Mouse (Mus musculus) embryonic facial prominence, embryonic 15.5 days (tissue): Measurements from ENCODE around the gene Rad9b. TPM values are rescaled to one million over a fixed set of nuclear protein-coding genes. Genes with fewer than 3 reads are reported as not detected.

Experiments used
- ATAC-seq: fragments of 200-750 bp; cut with Nextera tagmentation; 2 replicates; pipeline ENCODE4 v1.8.0; 2017; ENCODE audit warnings: low read depth, moderate TSS enrichment; ENCODE audit not compliant: insufficient number of reproducible peaks, low FRiP score, low TSS enrichment
- H3K27ac ChIP-seq: fragments of 300-500 bp; sonication (generic); replicated peaks from 2 replicates; pipeline ENCODE4 v1.5.1; 2015; ENCODE audit warnings: mild to moderate bottlenecking, inconsistent platforms
- H3K27me3 ChIP-seq: fragments of 300-500 bp; sonication (generic); 2 replicates; pipeline ENCODE4 v1.6.1; 2015; ENCODE audit warnings: inconsistent platforms
- H3K36me3 ChIP-seq: fragments of 300-500 bp; sonication (generic); 2 replicates; pipeline ENCODE4 v1.6.1; 2015; ENCODE audit warnings: mild to moderate bottlenecking, inconsistent platforms
- H3K4me1 ChIP-seq: fragments of 300-500 bp; sonication (generic); 2 replicates; pipeline ENCODE4 v1.6.1; 2015; ENCODE audit warnings: inconsistent platforms
- H3K4me2 ChIP-seq: fragments of 300-500 bp; sonication (generic); replicated peaks from 2 replicates; pipeline ENCODE4 v1.6.1; 2015; ENCODE audit warnings: mild to moderate bottlenecking, inconsistent platforms
- H3K4me3 ChIP-seq: fragments of 300-500 bp; sonication (generic); replicated peaks from 2 replicates; pipeline ENCODE4 v1.5.1; 2015; ENCODE audit warnings: mild to moderate bottlenecking, inconsistent platforms
- H3K9ac ChIP-seq: fragments of 300-500 bp; sonication (generic); 2 replicates; pipeline ENCODE4 v1.6.1; 2015; ENCODE audit warnings: inconsistent platforms
- H3K9me3 ChIP-seq: fragments of 300-500 bp; sonication (generic); replicated peaks from 2 replicates; pipeline ENCODE4 v1.6.1; 2016; ENCODE audit warnings: inconsistent platforms
- WGBS: fragments of 180-500 bp; shearing (Covaris S2); methylation state at CpG from one replicate; pipeline ENCODE4 v1.1.7; 2015; 5-methylcytosine and 5-hydroxymethylcytosine counted together
- polyA plus RNA-seq: library from polyadenylated mRNA; unstranded; fragments of >200 nt; fragmentation: Nextera tagmentation; extraction: Ambion mirVana; gene quantifications from 2 replicates; pipeline ENCODE4 v1.2.1, GENCODE M21; 2015

Gene Rad9b
- polyA plus RNA-seq, 1 experiment from 2014 or later = 11.4 TPM

DNA sequence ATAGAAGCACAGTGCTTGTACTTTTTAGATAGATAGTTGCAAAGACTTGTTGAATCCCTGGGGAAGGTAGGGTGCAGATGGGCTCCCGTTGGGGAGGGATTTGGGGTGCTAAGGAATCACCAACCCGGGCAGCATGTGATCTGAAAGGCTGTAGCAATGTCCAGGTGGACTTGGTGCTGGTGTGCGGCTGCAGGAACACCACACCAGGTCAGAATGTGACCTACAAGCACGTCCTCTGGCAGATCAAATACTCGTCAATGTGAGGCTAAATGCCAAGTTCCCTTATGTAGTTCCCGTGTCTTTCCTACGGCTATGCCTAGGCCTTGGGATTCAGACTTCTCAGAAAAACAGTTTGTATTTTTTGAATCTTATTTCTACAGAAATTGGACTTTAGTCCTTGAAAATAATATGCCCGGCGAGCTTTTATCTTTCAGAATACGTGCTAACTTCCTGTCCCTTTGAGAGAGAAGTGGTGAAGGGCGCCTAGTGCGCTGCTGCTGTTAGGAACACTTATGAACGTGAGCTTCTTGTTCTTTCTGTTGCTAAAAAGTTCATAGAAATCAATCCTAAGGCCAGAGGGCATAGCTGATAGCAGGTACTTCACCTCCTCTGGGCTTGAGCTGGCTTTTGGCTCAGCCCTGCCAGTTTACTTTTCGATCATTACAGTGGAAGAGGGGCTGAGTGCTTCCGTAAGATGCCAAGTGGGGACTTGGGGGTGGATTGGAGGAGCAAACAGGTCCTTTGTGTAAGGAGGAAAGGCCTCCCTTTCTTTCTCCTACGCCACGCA is 62.3 kb downstream of the Rad9b start:
- H3K9ac ChIP-seq = no peak overlapping the region
- H3K4me2 ChIP-seq = no peak overlapping the region
- WGBS = 69% methylated on average over 17 of the region's 17 CpGs
- H3K9me3 ChIP-seq = no peaks in the 10 kb centered on the region
- 0 out of 2 replicates have a peak, but pooled peaks cover 7% of the 10 kb centered on the region for H3K4me1 ChIP-seq
- no peaks in the 10 kb centered on the region for H3K27me3 ChIP-seq
- H3K27ac ChIP-seq = no peak overlapping the region
- no peak for ATAC-seq
- no peaks in the 10 kb centered on the region for H3K36me3 ChIP-seq
- no peak overlapping the region for H3K4me3 ChIP-seq

DNA sequence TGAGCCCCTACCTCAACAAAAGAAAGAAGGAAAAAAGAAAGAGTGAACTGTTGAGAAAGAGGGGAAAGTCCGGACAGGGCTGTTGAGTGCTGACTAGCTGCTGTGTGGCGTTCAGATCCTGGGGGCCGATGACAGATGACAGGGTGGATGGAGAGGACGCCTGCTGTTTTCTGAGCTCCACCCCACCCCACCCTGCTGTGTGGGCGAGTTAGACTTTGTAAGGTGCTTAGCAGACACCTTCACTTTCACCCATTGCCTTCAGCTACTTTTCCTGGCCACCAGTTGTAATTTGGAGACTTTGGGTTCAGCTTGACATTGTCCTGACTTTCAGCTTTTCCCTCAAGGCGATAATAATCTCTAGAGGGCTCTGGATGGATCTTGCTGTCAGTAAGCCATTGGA is 62.9 kb downstream of the Rad9b start:
- Histone ChIP-seq H3K36me3 (no peaks in the 10 kb centered on the region), H3K9me3 (no peaks in the 10 kb centered on the region), H3K27me3 (no peaks in the 10 kb centered on the region), H3K4me1 (peaks cover 10% of the 10 kb centered on the region), H3K9ac (no peak overlapping the region), H3K4me3 (no peak overlapping the region), H3K4me2 (no peak overlapping the region), H3K27ac (no peak overlapping the region)
- no peak for ATAC-seq
- WGBS = 53% methylated on average over 6 of the region's 6 CpGs

DNA sequence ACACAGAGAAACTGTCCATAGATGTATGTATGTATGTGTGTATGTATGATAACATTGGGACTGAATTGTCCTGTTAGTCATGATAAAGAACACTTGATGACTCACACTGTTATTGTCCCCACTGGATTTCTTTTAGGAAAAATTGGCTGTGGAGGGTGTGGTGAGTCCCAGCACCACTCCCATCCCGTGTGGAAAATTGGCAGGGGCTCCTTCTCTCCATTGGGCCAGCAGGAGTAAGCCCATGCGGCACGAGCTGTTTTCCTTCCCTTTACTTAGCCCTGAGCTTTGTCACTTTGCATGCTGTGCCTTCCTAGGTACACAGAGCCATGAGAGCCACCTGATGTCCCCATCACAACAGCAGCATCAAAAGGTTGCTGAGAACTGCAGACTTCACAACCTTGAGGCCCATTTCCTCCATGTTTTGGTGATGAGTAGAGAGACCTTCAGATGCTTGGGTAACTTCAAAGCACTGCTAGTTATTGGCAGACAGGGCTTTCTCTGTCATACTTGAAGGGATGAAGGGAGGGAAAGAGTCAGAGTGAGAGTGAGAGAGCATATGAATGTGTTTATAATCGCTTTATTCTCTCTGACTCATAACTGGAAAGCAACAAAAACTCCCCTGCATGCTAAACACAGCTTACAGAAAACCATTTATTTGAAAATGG is 65.8 kb downstream of the Rad9b start:
- H3K4me1 ChIP-seq = peaks cover 21% of the 10 kb centered on the region

DNA sequence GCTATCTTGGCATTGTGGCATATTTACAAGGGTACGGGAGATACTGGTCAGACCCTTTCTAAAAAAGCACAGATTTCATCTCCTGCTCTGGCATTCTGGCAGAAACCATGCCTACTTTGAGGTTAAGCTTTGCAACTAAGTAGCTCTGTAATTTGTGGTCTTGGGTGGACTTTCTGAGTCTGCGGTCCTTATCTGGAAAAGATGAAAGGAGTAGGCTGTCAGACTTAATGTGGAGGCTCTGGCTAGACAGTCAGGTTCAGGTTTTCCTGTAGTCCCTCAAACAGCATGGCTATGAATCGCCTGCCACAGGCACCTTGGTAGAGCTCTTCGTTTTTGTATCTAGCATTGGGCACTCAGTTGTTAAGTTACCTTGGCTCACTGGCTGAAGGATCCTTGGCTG is 67.0 kb downstream of the Rad9b start:
- Histone ChIP-seq H3K9me3 (no peaks in the 10 kb centered on the region), H3K4me3 (no peak overlapping the region), H3K27me3 (no peaks in the 10 kb centered on the region), H3K4me2 (no peak overlapping the region), H3K9ac (no peak overlapping the region), H3K27ac (no peak overlapping the region), H3K4me1 (peaks cover 21% of the 10 kb centered on the region), H3K36me3 (no peaks in the 10 kb centered on the region)
- WGBS = 91% methylated on average over 4 of the region's 4 CpGs
- ATAC-seq = no peak

More for the DNA sequence above, 65.8 kb downstream of the Rad9b start:
- Histone ChIP-seq H3K9me3 (no peaks in the 10 kb centered on the region), H3K4me3 (no peak overlapping the region), H3K4me2 (no peak overlapping the region), H3K27ac (no peak overlapping the region; the same call in 1 of the 2 replicates), H3K27me3 (no peaks in the 10 kb centered on the region), H3K9ac (no peak overlapping the region), H3K36me3 (no peaks in the 10 kb centered on the region)
- 67% methylated on average over 4 of the region's 4 CpGs for WGBS
- ATAC-seq = no peak

DNA sequence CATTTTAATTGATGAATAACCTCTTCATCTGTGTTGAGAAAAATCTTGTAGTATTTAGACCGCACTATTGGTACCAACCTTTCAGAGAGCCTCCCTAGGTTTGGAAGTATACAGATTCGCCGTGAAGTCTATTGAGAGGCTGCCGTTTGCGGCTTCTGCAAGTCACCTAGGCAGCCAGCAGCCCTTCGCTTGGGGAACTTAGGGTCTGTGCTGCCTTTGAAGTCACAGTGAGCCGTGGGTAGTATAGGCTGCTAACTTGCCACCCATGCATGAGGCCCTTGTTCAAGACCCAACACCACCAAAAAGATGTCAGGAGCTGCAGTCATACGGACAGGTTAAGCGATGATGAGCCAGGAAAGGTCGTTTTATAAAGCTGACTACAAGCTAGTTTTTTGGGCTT is 67.8 kb downstream of the Rad9b start:
- H3K4me3 ChIP-seq = 0 out of 2 replicates have a peak overlapping the region, but pooled peaks have one; percentile 95
- H3K9me3 ChIP-seq = no peaks in the 10 kb centered on the region
- WGBS = 86% methylated on average over 10 of the region's 10 CpGs
- no peak overlapping the region for H3K27ac ChIP-seq
- ATAC-seq = no peak
- H3K4me2 ChIP-seq = 0 out of 2 replicates have a peak overlapping the region, but pooled peaks have one; percentile 90
- H3K36me3 ChIP-seq = no peaks in the 10 kb centered on the region
- no peak overlapping the region for H3K9ac ChIP-seq
- H3K27me3 ChIP-seq = no peaks in the 10 kb centered on the region
- H3K4me1 ChIP-seq = peaks cover 19% of the 10 kb centered on the region

DNA sequence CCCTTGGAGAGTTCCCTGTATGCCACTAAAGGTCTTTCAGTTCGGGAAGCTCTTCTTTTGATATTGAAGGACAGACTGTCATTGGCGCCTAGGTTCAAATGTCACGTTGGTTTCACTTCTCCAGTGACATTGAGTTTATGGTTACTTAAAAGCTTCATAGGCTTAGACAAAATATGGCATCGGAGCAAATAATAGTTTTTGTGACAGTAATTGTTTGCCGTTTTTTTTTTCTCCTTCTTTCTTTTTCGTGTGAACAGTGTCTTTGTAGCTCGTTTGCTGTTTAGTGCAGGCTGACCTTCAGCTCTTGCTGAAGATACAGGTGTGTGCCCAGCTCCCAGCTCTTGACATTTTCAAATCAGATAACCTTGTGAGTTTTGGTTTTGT is 68.3 kb downstream of the Rad9b start:
- Histone ChIP-seq H3K4me3 (peak overlapping the region; percentile 95), H3K4me2 (peak overlapping the region; percentile 90), H3K9ac (no peak overlapping the region), H3K9me3 (no peaks in the 10 kb centered on the region), H3K36me3 (no peaks in the 10 kb centered on the region), H3K4me1 (peaks cover 23% of the 10 kb centered on the region), H3K27me3 (no peaks in the 10 kb centered on the region), H3K27ac (no peak overlapping the region)
- no peak for ATAC-seq
- 57% methylated on average over 7 of the region's 7 CpGs for WGBS

DNA sequence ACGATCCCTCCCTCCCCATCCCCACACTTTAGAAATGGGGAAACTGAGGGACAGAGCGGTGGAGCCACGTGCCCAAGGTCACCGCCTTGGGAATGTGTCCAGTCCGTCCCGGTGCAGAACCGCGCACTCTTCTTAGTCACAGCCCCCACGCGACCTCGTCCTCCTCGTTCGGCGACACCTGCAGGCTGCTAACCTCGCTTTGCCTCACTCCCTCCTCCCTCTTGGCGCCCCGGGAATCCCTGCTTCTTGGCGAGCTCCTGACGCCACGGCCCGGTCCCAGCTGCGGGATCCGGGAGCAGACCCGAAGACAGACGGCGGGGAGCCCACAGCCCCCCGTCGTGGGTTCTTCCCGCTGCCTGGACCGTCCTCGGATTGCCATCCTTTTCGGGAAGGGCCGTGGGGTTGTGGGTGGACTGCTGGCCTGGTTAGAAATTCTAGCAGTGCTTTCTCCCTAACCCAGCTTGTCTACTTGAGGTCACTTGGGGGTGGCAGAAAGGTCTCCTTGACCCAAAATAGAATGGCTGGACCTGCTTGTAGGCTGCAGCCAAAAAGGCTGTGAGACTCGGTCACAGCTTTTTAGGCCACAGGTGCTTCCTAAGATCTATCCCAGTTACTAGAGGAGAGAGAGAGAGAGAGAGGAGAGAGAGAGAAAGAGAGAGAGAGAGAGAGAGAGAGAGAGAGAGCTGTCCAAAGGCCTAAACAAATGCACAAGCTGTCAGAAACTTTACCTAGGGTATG is 68.8 kb downstream of the Rad9b start:
- 2% methylated on average over 33 of the region's 34 CpGs for WGBS
- Histone ChIP-seq H3K27ac (peak overlapping the region; percentile 73; the same call in 1 of the 2 replicates), H3K27me3 (no peaks in the 10 kb centered on the region), H3K9me3 (no peaks in the 10 kb centered on the region), H3K36me3 (no peaks in the 10 kb centered on the region), H3K9ac (peak overlapping the region; percentile 72), H3K4me2 (peak overlapping the region; percentile 90), H3K4me1 (peaks cover 29% of the 10 kb centered on the region), H3K4me3 (peak overlapping the region; percentile 95)
- no peak for ATAC-seq

DNA sequence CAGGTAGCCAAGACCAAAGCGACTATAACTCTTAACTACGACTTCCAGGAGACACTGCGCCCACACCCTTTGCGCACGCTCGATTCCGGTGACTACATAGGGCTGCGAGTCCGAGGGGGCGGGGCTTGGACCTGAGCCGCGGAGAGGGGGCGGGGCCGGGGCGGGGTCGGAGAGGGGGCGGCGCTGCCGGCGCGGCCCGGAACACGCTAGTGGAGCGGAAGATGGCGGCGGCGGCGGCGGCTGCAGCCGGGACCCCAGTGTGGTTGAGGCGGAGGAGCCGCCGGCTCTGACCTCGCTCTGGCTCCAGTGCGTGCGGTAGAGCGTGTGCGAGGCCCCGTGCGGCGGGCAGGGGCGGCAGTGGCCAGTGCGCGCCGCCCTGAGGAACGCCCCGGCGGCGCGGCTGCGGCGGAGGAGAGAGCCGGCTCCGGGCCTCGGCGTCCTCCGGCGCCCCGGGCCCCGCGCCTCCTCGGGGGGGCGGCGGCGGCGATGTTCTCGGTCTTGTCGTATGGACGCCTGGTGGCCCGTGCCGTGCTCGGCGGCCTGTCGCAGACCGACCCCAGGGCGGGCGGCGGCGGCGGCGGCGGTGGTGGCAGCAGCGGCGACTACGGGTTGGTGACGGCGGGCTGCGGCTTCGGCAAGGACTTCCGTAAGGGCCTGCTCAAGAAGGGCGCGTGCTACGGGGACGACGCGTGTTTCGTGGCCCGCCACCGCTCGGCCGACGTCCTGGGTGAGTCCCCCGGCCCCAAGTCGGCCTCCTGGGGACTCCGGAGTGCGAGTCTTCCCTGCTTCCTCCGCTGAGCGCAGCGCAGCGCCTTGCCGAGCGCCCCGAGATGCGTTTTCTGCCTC is 69.6 kb downstream of the Rad9b start, which contains the start of gene Pptc7:
Gene Pptc7 (plus strand): TSS at position 183 of the 846 bp plus-strand sequence.
- peak within 1 kb of the TSS; percentile 90 for H3K4me2 ChIP-seq
- ATAC-seq = peak; percentile 92
- H3K9me3 ChIP-seq = no peaks in the 10 kb centered on the region
- peak within 1 kb of the TSS; percentile 95 for H3K4me3 ChIP-seq
- peak within 1 kb of the TSS; percentile 73; the same call in 1 of the 2 replicates for H3K27ac ChIP-seq
- no peaks in the 10 kb centered on the region for H3K27me3 ChIP-seq
- WGBS = 1% methylated on average over 102 of the region's 114 CpGs
- H3K4me1 ChIP-seq = peaks cover 36% of the 10 kb centered on the region
- no peaks in the 10 kb centered on the region for H3K36me3 ChIP-seq
- H3K9ac ChIP-seq = peak within 1 kb of the TSS; percentile 72

DNA sequence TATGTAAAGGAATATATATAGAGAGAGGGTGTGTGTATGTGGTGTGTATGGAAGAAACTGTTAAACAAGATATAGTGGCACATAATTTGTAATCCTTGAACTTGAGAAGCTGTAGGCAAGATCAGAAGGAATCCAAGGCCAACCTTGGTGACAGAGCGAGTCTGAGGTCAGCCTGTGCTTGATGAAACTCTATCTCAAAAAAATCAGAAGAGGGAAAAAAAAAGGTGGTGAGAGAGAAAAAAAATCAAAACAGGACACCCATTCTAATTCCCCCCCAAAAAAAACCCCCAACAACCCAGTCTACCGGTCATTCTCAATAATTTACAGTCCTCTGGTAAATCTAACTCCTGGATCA is 70.2 kb downstream of the Rad9b start:
- Histone ChIP-seq H3K4me3 (peak overlapping the region; percentile 95), H3K4me2 (peak overlapping the region; percentile 90), H3K9ac (no peak overlapping the region; the same call in 1 of the 2 replicates), H3K27ac (0 out of 2 replicates have a peak overlapping the region, but pooled peaks have one; percentile 73), H3K4me1 (peaks cover 36% of the 10 kb centered on the region), H3K36me3 (no peaks in the 10 kb centered on the region), H3K27me3 (no peaks in the 10 kb centered on the region), H3K9me3 (no peaks in the 10 kb centered on the region)
- no peak for ATAC-seq
- WGBS = 17% methylated on average over 2 of the region's 2 CpGs

DNA sequence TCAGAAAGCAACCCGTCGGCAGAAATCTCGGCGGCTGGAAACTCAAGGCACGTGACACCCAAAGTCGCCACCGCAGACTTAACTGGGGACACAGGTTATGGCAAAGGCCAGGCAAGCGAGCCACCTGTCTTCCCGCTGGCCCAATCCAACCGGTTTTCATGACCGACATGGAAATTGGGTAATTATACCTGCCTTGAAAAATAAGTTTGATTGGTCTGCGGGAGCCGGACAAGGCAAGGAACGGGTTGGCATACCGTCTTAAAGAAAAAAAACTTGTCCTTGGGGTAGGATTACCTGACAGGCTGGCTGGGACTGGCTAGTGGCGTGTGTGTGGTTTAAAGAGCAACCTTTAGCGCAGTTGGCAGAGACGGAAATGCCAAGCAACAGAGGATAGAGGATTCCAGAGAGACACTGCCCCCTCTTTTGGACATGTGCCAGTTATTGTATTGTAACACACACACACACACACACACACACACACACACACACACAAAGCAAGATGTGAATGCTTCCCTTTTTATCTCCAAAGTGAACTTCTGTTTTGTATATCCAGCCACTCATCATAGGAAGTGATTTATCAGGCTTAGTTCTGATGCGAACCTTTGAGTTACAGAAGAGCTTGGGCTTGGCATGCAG is 73.1 kb downstream of the Rad9b start:
- Histone ChIP-seq H3K4me3 (0 out of 2 replicates have a peak overlapping the region, but pooled peaks have one; percentile 8), H3K27ac (peak overlapping the region; percentile 58; the same call in 1 of the 2 replicates)

More for the DNA sequence above, 73.1 kb downstream of the Rad9b start:
- no peak for ATAC-seq
- no peaks in the 10 kb centered on the region for H3K36me3 ChIP-seq
- no peaks in the 10 kb centered on the region for H3K27me3 ChIP-seq
- peak overlapping the region; percentile 40 for H3K4me2 ChIP-seq
- 17% methylated on average over 19 of the region's 19 CpGs for WGBS
- no peaks in the 10 kb centered on the region for H3K9me3 ChIP-seq
- H3K9ac ChIP-seq = no peak overlapping the region
- H3K4me1 ChIP-seq = peaks cover 27% of the 10 kb centered on the region
